Mouse (Mus musculus) retina, embryonic 14.5 days (tissue): Measurements from ENCODE around the gene Lgr6.
A peak's percentile ranks its signal among the peaks of the same experiment; 100 is the strongest.

Source experiments
- DNase-seq: peaks from one replicate; pipeline ENCODE4 v3.0.0-alpha.2; 2015; ENCODE audit warnings: low spot score

Lgr6 gene

GRCm38 (mm10) chr1:135076470-135076869, 28.6 kb downstream of the Lgr6 start:
- no peak for DNase-seq

GRCm38 (mm10) chr1:135075270-135075669, 29.8 kb downstream of the Lgr6 start:
- no peak for DNase-seq

GRCm38 (mm10) chr1:135072643-135073042, 32.4 kb downstream of the Lgr6 start:
- no peak for DNase-seq

GRCm38 (mm10) chr1:135069841-135070240, 35.2 kb downstream of the Lgr6 start:
- no peak for DNase-seq

- DNase-seq, result no peak
Measured at GRCm38 (mm10) chr1:135064525-135064924, 40.6 kb downstream of the Lgr6 start.

GRCm38 (mm10) chr1:135062936-135063335, 42.1 kb downstream of the Lgr6 start:
- no peak for DNase-seq

- no peak for DNase-seq
Measured at GRCm38 (mm10) chr1:135061300-135061699, 43.8 kb downstream of the Lgr6 start.

GRCm38 (mm10) chr1:135060174-135060573, 44.9 kb downstream of the Lgr6 start:
- DNase-seq, result no peak

- DNase-seq, result no peak
Measured at GRCm38 (mm10) chr1:135056901-135057300, 48.2 kb downstream of the Lgr6 start.

GRCm38 (mm10) chr1:135054121-135054520, 51.0 kb downstream of the Lgr6 start:
- DNase-seq, result peak; percentile 8

GRCm38 (mm10) chr1:135044439-135044838, 60.6 kb downstream of the Lgr6 start:
- DNase-seq, result no peak

GRCm38 (mm10) chr1:135036297-135036696, 68.8 kb downstream of the Lgr6 start:
- DNase-seq, result no peak

- no peak for DNase-seq
Measured at GRCm38 (mm10) chr1:135032658-135033057, 72.4 kb downstream of the Lgr6 start.

- DNase-seq, result no peak
Measured at GRCm38 (mm10) chr1:135030121-135030520, 75.0 kb downstream of the Lgr6 start.

- DNase-seq, result peak; percentile 63
Measured at GRCm38 (mm10) chr1:135026275-135026674, 78.8 kb downstream of the Lgr6 start.

- DNase-seq, result no peak
Measured at GRCm38 (mm10) chr1:135023583-135023982, 81.5 kb downstream of the Lgr6 start.

- no peak for DNase-seq
Measured at GRCm38 (mm10) chr1:135021936-135022335, 83.1 kb downstream of the Lgr6 start.

- DNase-seq, result peak; percentile 38
Measured at GRCm38 (mm10) chr1:135020970-135021369, 84.1 kb downstream of the Lgr6 start.

GRCm38 (mm10) chr1:135020281-135020940, 84.7 kb downstream of the Lgr6 start:
- DNase-seq, result no peak

- no peak for DNase-seq
Measured at GRCm38 (mm10) chr1:135019775-135020167, 85.3 kb downstream of the Lgr6 start.

GRCm38 (mm10) chr1:135019087-135019774, 85.8 kb downstream of the Lgr6 start:
- DNase-seq, result no peak

- no peak for DNase-seq
Measured at GRCm38 (mm10) chr1:135017656-135018015, 87.4 kb downstream of the Lgr6 start.

- no peak for DNase-seq
Measured at GRCm38 (mm10) chr1:135016907-135017655, 88.0 kb downstream of the Lgr6 start.
